Mouse (Mus musculus) spleen, adult 2 months (tissue): ENCODE results near the gene Urgcp. TPM values are rescaled to one million over a fixed set of nuclear protein-coding genes. Genes with fewer than 3 reads are reported as not detected.

ENCODE experiments used
- DNase-seq, 2 experiments: peaks; one replicate each; pipeline versions ENCODE4 v3.0.0 to v3.0.0-alpha.2; 2012 to 2021; ENCODE audit warnings: low spot score in 2 of 2, low read depth in 1 of 2
- H3K27ac ChIP-seq: fragments of 200-500 bp; 2 replicates; pipeline ENCODE4 v1.5.1; 2012; ENCODE audit warnings: low read length, inconsistent platforms; ENCODE audit not compliant: insufficient read depth
- H3K27me3 ChIP-seq: fragments of 200-500 bp; 2 replicates; pipeline ENCODE4 v1.6.1; 2012; ENCODE audit warnings: mild to moderate bottlenecking, moderate library complexity, low read length, inconsistent platforms; ENCODE audit not compliant: control insufficient read depth, insufficient read depth
- H3K36me3 ChIP-seq: fragments of 200-500 bp; 2 replicates; pipeline ENCODE4 v1.6.1; 2012; ENCODE audit warnings: mild to moderate bottlenecking, low read length, inconsistent platforms; ENCODE audit not compliant: control insufficient read depth, insufficient read depth
- H3K4me1 ChIP-seq: fragments of 200-500 bp; 2 replicates; pipeline ENCODE4 v1.6.1; 2011; ENCODE audit warnings: inconsistent platforms; ENCODE audit not compliant: control insufficient read depth, insufficient read depth, insufficient read length
- H3K4me3 ChIP-seq: fragments of 200-500 bp; 2 replicates; pipeline ENCODE4 v1.5.1; 2011; ENCODE audit warnings: mild to moderate bottlenecking, inconsistent platforms; ENCODE audit not compliant: insufficient read depth, insufficient read length; ENCODE audit errors: extremely low read depth
- CTCF ChIP-seq: fragments of 200-500 bp; IDR thresholded peaks from 2 replicates; pipeline ENCODE4 v1.5.1; 2011; ENCODE audit warnings: mild to moderate bottlenecking, inconsistent platforms; ENCODE audit not compliant: insufficient read depth, insufficient read length, insufficient replicate concordance; ENCODE audit errors: extremely low read depth
- POLR2A ChIP-seq: fragments of 200-500 bp; IDR thresholded peaks from 2 replicates; pipeline ENCODE4 v1.6.1; 2011; ENCODE audit warnings: low read depth, low read length, inconsistent platforms
- WGBS: fragments of 180-500 bp; shearing (Covaris S2); methylation state at CpG from one replicate; pipeline ENCODE4 v1.1.7; 2018; 5-methylcytosine and 5-hydroxymethylcytosine counted together
- polyA plus RNA-seq: library from polyadenylated mRNA; depleted of rRNA; stranded (reverse); fragments of >200 nt; gene quantifications from 2 replicates; pipeline ENCODE4 v1.2.3, GENCODE M21; 2012; rRNA removed

The Urgcp gene
- polyA plus RNA-seq, 1 experiment: 11.8 TPM

DNA sequence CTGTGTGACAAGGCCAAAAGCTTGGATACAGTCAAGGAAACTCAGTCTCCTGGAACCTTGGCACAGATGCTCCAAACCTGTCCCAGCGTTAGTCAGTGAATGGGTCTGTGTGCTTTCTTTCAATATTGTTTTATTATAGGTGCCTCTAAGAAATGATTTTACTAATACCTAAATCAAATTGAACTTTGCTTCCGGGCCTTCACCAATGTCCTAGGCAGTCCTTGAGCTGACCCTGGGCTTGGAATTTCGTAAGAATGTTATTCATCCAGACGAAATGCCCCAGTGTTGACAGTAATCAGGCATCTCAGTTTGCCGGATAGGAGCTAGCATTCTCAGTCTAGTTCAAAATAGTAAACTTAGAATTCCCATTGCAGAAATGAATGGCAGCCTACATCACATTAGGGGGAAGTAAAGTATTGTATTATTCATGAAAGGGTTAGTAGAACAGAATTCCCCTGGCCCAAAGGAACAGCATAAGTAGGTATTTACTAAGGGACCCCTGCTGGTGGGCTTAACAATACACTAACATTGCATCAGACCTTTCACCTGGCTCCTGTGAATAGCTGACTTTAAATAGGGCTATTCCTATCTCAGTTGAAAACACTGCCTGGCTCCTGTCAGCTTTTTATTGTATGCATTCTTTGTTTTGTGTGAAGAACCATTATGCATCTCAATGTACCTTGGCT, 59.8 kb downstream of the Urgcp start:
- Histone ChIP-seq H3K27me3 (no peaks in the 10 kb centered on the region), H3K4me1 (no peaks in the 10 kb centered on the region; the same call in none of the 2 replicates), H3K36me3 (peaks cover 6% of the 10 kb centered on the region), H3K4me3 (no peak overlapping the region), H3K27ac (no peak overlapping the region)
- WGBS: 94% methylated on average over 5 of the region's 5 CpGs
- DNase-seq: no peak
- TF ChIP-seq POLR2A: no peak
- TF ChIP-seq CTCF: no peak

DNA sequence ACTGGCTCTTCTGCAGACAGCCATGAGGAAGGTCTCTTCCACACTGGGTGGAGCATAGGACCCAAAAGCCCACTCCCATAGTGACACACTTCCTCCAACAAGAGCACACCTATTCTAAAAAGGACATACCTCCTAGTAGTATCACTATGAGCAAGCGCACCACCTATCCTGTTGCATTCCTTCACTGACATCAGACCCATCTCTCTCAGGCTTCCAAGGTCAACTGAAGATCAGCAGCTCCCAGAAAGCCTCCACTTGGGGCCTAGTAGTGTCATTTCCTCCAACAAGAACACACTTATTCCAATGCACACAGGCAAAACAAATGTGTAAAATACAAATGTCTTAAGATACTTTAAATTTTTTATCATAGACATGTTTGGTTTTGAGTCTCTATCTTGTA, 60.4 kb downstream of the Urgcp start:
- no peak for DNase-seq
- Histone ChIP-seq H3K36me3 (peaks cover 6% of the 10 kb centered on the region), H3K4me1 (no peaks in the 10 kb centered on the region; the same call in 1 of the 2 replicates), H3K27me3 (no peaks in the 10 kb centered on the region), H3K4me3 (no peak overlapping the region), H3K27ac (no peak overlapping the region)
- WGBS: 88% methylated on average over 1 of the region's 1 CpGs
- TF ChIP-seq POLR2A (no peak), CTCF (no peak)

DNA sequence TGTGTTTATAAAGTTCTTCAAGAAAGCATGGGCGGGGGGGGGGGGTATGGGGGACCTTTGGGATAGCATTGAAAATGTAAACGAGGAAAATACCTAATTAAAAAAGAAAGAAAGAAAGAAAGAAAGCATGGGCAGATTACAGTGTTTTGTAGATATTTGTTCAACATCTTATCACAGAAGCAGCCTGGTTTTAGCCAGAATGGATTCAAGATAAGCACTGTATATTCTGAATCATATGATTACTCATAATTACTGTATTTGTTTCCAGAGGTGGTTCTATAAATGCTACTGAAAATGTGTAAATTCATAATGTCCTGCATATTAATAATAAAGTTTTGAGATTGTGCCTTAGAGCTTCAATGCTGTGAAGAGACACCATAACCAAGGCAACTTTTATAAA, 60.9 kb downstream of the Urgcp start:
- Histone ChIP-seq H3K27me3 (no peaks in the 10 kb centered on the region), H3K36me3 (peaks cover 6% of the 10 kb centered on the region), H3K4me3 (no peak overlapping the region), H3K27ac (no peak overlapping the region), H3K4me1 (no peaks in the 10 kb centered on the region)
- no peak for DNase-seq
- WGBS: 69% methylated on average over 2 of the region's 2 CpGs
- no peak for TF ChIP-seq POLR2A
- no peak for TF ChIP-seq CTCF

DNA sequence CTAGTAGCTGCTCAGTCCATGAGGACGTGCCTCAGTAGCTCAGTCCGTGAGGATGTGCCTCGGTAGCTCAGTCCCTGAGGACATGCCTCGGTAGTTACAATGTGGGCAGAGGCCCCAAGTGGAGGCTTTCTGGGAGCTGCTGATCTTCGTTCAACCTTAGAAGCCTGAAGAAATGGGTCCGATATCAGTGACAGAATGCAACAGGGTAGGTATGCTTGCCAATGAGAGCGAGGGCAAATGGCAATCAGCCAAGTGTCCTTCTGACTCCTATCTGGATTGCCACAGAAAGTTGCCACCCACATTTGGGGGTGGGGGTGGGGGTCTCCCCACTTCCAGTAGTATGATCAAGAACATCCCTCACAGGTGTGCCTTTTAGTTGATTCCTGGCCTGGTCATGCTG, 61.4 kb downstream of the Urgcp start:
- 71% methylated on average over 7 of the region's 7 CpGs for WGBS
- no peaks in the 10 kb centered on the region for H3K4me1 ChIP-seq
- TF ChIP-seq POLR2A (no peak), CTCF (no peak)
- H3K4me3 ChIP-seq: no peak overlapping the region
- no peak for DNase-seq
- H3K27ac ChIP-seq: no peak overlapping the region
- H3K27me3 ChIP-seq: no peaks in the 10 kb centered on the region
- peaks cover 6% of the 10 kb centered on the region for H3K36me3 ChIP-seq

DNA sequence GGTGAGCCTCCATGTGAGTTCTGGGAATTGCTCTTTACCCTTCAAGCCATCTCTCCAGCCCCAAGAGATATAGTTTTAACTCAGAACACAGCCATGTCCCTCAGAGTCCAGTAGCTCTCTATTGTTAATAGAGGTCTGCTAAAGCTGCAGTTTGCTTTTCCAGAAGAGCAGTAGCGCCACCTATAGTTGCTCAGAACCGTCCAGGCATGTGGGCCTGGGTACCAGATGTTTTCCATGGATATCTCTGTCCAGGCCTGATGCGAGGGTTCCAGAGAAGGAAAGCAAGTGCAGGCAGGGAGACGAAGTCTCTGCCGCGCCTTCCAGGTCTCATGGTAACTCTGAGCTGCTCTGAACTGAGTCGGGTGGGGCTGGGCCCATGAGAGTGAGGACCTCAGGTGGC, 70.4 kb downstream of the Urgcp start:
- H3K4me3 ChIP-seq: no peak overlapping the region
- no peak overlapping the region for H3K27ac ChIP-seq
- H3K27me3 ChIP-seq: no peaks in the 10 kb centered on the region
- H3K36me3 ChIP-seq: no peaks in the 10 kb centered on the region
- no peak for TF ChIP-seq POLR2A
- TF ChIP-seq CTCF: no peak
- no peaks in the 10 kb centered on the region for H3K4me1 ChIP-seq
- 62% methylated on average over 7 of the region's 7 CpGs for WGBS
- DNase-seq: no peak

DNA sequence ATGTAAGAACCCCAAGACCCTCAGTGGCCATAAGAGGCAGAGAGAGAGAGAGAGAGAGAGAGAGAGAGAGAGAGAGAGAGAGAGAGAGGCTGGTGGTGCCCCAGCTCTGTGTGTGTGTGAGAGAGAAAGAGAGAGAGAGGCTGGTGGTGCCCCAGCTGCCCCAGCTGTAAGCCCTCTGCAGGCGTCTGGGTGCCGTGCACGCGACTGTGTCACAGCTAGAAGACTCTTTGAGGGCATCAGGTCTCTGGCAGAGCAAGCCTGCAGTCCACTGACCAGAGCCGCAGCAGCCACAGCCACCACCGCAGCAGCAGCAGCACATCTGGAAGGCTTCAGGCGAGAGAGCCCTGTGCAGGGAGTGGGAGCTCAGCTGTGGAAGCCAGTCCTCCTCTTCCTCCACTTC, 77.9 kb downstream of the Urgcp start:
- DNase-seq: no peak
- Histone ChIP-seq H3K27ac (no peak overlapping the region), H3K4me3 (no peak overlapping the region), H3K36me3 (no peaks in the 10 kb centered on the region), H3K4me1 (no peaks in the 10 kb centered on the region), H3K27me3 (no peaks in the 10 kb centered on the region)
- TF ChIP-seq CTCF: no peak
- no peak for TF ChIP-seq POLR2A
- WGBS: 54% methylated on average over 7 of the region's 7 CpGs

DNA sequence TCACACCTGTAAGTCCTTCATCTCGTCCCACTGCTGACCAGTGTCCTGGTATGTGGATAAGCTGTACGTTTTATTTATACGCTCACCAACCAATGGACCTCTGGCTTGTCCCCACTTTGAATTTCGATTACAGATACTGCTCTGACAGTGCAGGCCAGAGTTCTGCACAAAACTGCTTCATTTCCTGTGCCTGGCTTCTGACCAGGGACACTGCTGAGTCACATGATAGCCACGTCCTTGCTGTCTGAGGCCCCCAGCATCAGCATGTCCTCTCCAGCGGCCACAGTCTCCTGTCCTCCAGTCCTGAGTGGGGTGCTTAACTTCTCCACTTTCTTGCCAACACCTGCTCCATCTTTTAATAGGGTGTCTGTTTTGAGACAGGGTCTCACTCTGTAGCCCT, 79.6 kb downstream of the Urgcp start:
- Histone ChIP-seq H3K36me3 (no peaks in the 10 kb centered on the region), H3K27ac (no peak overlapping the region), H3K27me3 (no peaks in the 10 kb centered on the region), H3K4me1 (no peaks in the 10 kb centered on the region), H3K4me3 (no peak overlapping the region)
- no peak for TF ChIP-seq CTCF
- TF ChIP-seq POLR2A: no peak
- WGBS: 70% methylated on average over 6 of the region's 6 CpGs
- DNase-seq: no peak

Other genes with a start within 250 kb of the Urgcp start
- 63.7 and 75.6 TPM in 2 replicates for gene Xbp1, start 241.7 kb downstream of the Urgcp start, polyA plus RNA-seq
- gene Ccdc117, start 220.2 kb downstream of the Urgcp start, polyA plus RNA-seq: 4.7 and 5.6 TPM in 2 replicates
- gene Ankrd36, start 192.7 kb downstream of the Urgcp start, polyA plus RNA-seq: 0.02 TPM in 1 of 2 replicates, not detected in the other
- gene Mrps24, start 46.7 kb downstream of the Urgcp start, polyA plus RNA-seq: 176 and 211 TPM in 2 replicates
- 104 and 130 TPM in 2 replicates for gene Dbnl, start 26.1 kb upstream of the Urgcp start, polyA plus RNA-seq
- gene Pgam2, start 41.4 kb upstream of the Urgcp start, polyA plus RNA-seq: 0.85 and 1.5 TPM in 2 replicates
- gene Polm, start 75.6 kb upstream of the Urgcp start, polyA plus RNA-seq: 62.5 and 87.7 TPM in 2 replicates
- gene Aebp1, start 99.6 kb upstream of the Urgcp start, polyA plus RNA-seq: 15.7 and 19.8 TPM in 2 replicates
- 78.1 and 210 TPM in 2 replicates for gene Pold2, start 115.9 kb upstream of the Urgcp start, polyA plus RNA-seq
- 0.54 TPM in 1 of 2 replicates, not detected in the other for gene Myl7, start 136.4 kb upstream of the Urgcp start, polyA plus RNA-seq
- 0.27 and 0.41 TPM in 2 replicates for gene Gck, start 187.7 kb upstream of the Urgcp start, polyA plus RNA-seq
- 31.0 and 34.3 TPM in 2 replicates for gene Ykt6, start 193.3 kb upstream of the Urgcp start, polyA plus RNA-seq